Mouse (Mus musculus) limb, embryonic 10.5 days (tissue): ENCODE measurements around the gene Tac4. TPM values are rescaled to one million over a fixed set of nuclear protein-coding genes. Genes with fewer than 3 reads are reported as not detected.

ENCODE experiments used
- DNase-seq: peaks from one replicate; pipeline ENCODE4 v3.0.0-alpha.2; 2017; ENCODE audit warnings: low spot score
- H3K27ac ChIP-seq: fragments of 300-500 bp; sonication (generic); 2 replicates; pipeline ENCODE4 v1.5.1; 2016; ENCODE audit warnings: mild to moderate bottlenecking
- H3K27me3 ChIP-seq: fragments of 300-500 bp; sonication (generic); 2 replicates; pipeline ENCODE4 v1.6.1; 2016; ENCODE audit warnings: low read depth, mild to moderate bottlenecking; ENCODE audit not compliant: poor library complexity, severe bottlenecking
- H3K36me3 ChIP-seq: fragments of 300-500 bp; sonication (generic); 2 replicates; pipeline ENCODE4 v1.6.1; 2016; ENCODE audit warnings: mild to moderate bottlenecking, moderate library complexity
- H3K4me1 ChIP-seq: fragments of 300-500 bp; sonication (generic); 2 replicates; pipeline ENCODE4 v1.6.1; 2016
- H3K4me3 ChIP-seq: fragments of 300-500 bp; sonication (generic); 2 replicates; pipeline ENCODE4 v1.5.1; 2016; ENCODE audit warnings: mild to moderate bottlenecking, moderate library complexity
- H3K9me3 ChIP-seq: fragments of 300-500 bp; sonication (generic); replicated peaks from 2 replicates; pipeline ENCODE4 v1.6.1; 2016; ENCODE audit warnings: mild to moderate bottlenecking
- WGBS: fragments of 180-500 bp; shearing (Covaris S2); methylation state at CpG from one replicate; pipeline ENCODE4 v1.1.7; 2016; 5-methylcytosine and 5-hydroxymethylcytosine counted together
- polyA plus RNA-seq: library from polyadenylated mRNA; unstranded; fragments of >200 nt; fragmentation: Nextera tagmentation; extraction: Ambion mirVana; gene quantifications from 2 replicates; pipeline ENCODE4 v1.2.1, GENCODE M21; 2016

Tac4 gene
- polyA plus RNA-seq, 1 experiment from 2014 or later, result not detected

DNA sequence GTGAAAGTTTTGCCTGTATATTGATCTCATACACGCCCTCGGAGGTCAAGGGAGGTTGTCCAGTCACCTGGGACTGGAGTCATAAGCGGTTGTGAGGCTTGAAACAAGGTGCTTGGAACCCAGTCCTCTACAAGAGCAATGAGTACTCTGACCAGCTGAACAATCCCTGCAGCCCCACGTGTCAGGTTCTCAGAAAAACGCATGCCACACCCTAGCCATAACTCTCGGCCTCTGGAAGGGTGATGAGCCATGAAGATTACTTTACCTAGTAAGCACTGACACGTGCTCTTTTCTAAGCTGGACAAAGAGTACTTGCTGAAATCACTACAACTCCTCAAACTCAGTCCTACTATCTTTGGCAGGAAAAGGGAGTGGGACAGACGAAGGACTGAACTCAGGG is 46.2 kb downstream of the Tac4 start:
- Histone ChIP-seq H3K36me3 (peaks cover 48% of the 10 kb centered on the region), H3K4me1 (peaks cover 16% of the 10 kb centered on the region), H3K4me3 (no peak overlapping the region), H3K27ac (no peak overlapping the region), H3K9me3 (no peaks in the 10 kb centered on the region), H3K27me3 (no peaks in the 10 kb centered on the region)
- WGBS, result 90% methylated on average over 8 of the region's 8 CpGs
- DNase-seq, result no peak

DNA sequence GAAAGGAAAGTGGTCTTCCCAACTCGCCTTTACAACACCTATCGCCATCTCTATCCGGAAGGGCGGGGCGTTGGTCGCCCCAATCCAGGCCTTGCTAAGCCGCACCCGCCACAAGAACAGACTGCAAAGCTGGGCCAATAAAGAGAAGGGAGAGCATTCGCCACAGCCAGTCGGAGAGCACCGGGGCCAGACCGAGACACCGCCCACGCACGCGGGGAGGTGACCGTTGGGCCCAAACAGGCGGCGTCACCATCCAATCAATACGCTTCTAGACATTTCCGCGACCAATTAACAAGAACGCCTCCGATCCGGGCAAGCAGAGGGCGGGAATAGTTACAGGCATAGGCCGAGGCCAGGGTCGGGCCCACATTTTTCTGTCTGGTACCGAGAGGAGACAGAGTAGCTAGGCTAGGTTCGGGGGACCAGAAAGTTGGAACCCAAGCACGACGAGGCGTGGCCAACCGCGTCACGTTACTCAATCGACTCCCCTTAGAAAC is 48.2 kb downstream of the Tac4 start:
- H3K9me3 ChIP-seq, result no peaks in the 10 kb centered on the region
- H3K27me3 ChIP-seq, result no peaks in the 10 kb centered on the region
- DNase-seq, result peak; percentile 94
- WGBS, result under 1% methylated on average over 37 of the region's 37 CpGs
- H3K4me1 ChIP-seq, result peaks cover 16% of the 10 kb centered on the region
- H3K27ac ChIP-seq, result peak overlapping the region; percentile 98
- peaks cover 27% of the 10 kb centered on the region for H3K36me3 ChIP-seq
- H3K4me3 ChIP-seq, result peak overlapping the region; percentile 90

DNA sequence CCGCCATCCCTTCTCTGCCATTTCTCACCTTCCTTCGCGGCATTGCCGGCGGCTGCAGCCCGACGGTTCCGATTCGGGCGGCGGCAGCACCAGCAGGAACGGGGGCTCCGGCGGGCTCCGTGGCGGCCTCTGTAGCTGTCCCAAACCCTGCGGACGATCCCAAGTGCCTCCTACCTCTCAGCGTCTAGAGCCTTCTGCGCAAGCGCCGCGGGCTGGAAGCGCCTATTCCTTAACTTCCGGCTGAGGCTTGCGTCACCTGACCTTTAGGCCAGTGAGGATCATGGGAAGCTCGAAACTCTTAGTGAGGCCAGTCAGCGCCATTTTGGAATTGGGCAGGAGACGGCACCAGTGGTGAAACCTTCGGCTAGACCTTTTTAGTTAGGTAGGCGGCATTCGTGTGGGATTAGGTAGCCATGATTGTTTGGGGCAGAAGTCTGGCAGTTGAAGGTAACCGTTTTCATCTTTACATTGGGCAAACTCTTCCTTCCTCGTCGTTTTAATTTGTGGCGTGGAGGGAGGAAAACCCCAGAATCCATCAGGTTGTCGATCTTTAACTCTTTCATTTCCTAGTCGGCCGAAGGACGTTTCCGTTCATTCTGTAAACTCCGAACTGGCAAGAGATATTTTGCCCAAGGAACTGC is 48.8 kb downstream of the Tac4 start, which contains the start of gene Kat7:
TSS of gene Kat7 (minus strand) at position 240 of the 641 bp plus-strand sequence.
- peaks cover 22% of the 10 kb centered on the region for H3K36me3 ChIP-seq
- peak within 1 kb of the TSS; percentile 98 for H3K27ac ChIP-seq
- H3K4me3 ChIP-seq, result peak within 1 kb of the TSS; percentile 90
- WGBS, result under 1% methylated on average over 42 of the region's 42 CpGs
- H3K4me1 ChIP-seq, result peaks cover 16% of the 10 kb centered on the region
- peak; percentile 94 for DNase-seq
- H3K9me3 ChIP-seq, result no peaks in the 10 kb centered on the region
- H3K27me3 ChIP-seq, result no peaks in the 10 kb centered on the region

DNA sequence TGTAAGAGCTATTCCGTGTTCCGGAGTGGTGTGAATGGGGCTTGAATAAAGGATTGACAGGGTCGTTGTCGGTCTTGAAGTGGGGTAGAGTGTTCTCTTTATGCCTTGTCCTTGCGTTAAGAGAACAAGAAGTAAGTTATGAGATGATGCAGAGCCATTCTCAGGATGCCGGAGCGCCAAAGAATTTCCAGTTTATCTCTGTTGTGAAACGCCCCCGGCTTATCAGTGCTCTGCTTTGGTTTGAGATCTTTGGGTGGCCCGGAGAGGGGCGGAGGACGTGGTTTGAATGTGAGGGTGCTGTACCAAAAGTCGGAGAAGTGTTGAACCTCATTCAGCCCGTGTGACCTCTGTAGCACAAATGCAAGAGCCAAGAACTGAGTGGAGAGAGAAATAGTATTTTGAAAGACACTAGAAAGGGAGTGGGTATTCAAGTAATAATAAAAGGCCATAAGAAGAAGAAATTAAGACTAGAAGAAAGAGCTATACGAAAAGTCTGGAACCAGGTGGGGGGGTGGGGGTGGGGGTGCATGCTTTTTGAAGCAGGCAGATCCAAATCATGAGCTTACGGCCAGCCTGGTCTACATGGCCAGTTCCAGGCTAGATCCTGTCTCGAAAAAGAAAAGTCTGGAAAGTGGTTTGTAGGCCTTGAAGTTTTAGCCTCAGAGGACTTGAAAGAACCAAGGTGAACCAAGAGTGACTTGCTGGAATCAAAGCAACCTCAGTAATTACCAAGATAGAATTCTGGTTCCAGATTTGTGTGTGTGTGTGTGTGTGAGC is 49.5 kb downstream of the Tac4 start:
- no peaks in the 10 kb centered on the region for H3K9me3 ChIP-seq
- H3K36me3 ChIP-seq, result peaks cover 15% of the 10 kb centered on the region
- H3K27ac ChIP-seq, result peak overlapping the region; percentile 98
- DNase-seq, result no peak
- H3K4me3 ChIP-seq, result peak overlapping the region; percentile 90
- H3K4me1 ChIP-seq, result peaks cover 16% of the 10 kb centered on the region
- no peaks in the 10 kb centered on the region for H3K27me3 ChIP-seq
- 7% methylated on average over 17 of the region's 17 CpGs for WGBS

DNA sequence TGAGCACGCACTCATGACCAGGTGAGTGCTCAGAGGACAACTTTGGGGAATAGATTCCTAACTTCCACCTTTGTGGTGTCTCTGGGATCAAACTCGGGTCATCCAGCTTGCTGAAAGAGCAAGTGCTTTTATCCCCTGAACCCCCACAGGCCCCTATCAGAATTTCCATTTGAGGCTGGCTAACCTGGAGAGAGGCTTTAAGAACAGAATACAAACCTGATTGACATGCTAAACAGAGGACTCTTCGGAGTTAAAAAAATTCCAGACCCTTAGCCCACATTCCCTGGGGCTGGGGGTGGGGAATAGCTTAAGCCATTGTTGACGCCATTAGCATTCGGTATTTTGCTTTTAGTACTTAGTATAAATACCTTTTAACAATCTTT is 50.1 kb downstream of the Tac4 start:
- Histone ChIP-seq H3K27ac (no peak overlapping the region), H3K4me3 (peak overlapping the region; percentile 90), H3K36me3 (peaks cover 9% of the 10 kb centered on the region), H3K27me3 (no peaks in the 10 kb centered on the region), H3K4me1 (peaks cover 16% of the 10 kb centered on the region), H3K9me3 (no peaks in the 10 kb centered on the region)
- no peak for DNase-seq
- 34% methylated on average over 5 of the region's 5 CpGs for WGBS

DNA sequence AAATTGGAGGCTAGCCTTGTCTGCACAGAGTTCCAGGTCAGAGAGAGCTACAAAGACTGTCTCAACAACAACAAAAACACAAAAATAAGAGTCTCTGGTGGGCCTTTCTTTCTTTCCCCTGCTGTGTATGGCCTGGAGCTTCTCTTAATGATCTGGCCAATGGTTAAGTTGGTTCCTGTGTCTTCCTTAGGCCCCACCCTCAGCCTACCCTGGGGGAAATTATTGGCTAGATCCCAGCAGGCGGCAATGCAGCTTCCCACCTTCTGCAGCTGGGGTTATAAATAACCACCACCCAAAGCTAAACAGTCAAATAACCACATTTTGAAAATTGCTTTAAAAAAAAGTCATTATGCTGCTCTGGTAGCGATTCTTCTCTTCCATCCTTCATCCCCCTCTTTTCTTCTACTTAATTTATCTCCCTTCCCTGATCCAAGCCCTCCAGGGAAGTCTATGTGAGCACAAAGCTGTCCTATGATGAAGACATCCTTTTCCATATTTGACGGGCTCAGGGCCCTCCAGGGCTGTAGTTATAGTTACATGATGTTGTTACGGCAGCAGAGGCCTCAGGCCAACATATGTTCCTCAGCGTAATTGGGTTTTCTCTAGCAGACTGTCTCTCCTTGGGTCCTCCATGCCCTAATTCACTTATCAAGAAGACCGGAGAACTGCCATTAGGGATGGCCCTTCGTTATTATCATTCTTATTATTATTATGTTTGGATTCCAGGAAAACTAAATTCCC is 54.1 kb downstream of the Tac4 start:
- Histone ChIP-seq H3K4me1 (peaks cover 10% of the 10 kb centered on the region), H3K4me3 (no peak overlapping the region), H3K27ac (no peak overlapping the region), H3K9me3 (no peaks in the 10 kb centered on the region), H3K27me3 (no peaks in the 10 kb centered on the region), H3K36me3 (no peaks in the 10 kb centered on the region)
- WGBS, result 80% methylated on average over 7 of the region's 7 CpGs
- no peak for DNase-seq

DNA sequence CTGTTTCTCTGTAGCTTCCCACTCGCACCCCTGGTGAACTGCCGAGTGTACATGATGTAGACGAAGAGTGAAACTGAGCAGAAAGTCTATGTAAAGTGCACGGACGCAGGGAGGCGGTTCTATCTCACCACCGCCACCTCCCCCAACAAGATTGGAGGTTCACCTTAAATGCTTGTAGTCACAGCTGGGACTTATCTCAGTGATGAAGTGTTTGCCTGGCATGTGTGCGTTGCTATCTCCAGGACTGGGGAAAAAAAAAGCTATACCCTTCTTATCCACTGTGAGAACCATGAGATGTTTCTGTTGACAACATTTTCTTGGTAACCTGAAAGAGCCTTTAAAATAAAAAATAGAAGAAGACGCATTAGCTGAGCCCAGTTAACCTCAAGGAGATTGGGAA is 56.8 kb downstream of the Tac4 start:
- Histone ChIP-seq H3K27me3 (no peaks in the 10 kb centered on the region), H3K27ac (no peak overlapping the region), H3K9me3 (no peaks in the 10 kb centered on the region), H3K4me1 (no peaks in the 10 kb centered on the region), H3K4me3 (no peak overlapping the region), H3K36me3 (no peaks in the 10 kb centered on the region)
- no peak for DNase-seq
- 84% methylated on average over 9 of the region's 9 CpGs for WGBS

Other genes with a start within 250 kb of the Tac4 start
- gene Pdk2, start 220.2 kb upstream of the Tac4 start, polyA plus RNA-seq, result 9.8 and 21.2 TPM in 2 replicates
- gene Itga3, start 184.7 kb upstream of the Tac4 start, polyA plus RNA-seq, result 10.2 and 11.1 TPM in 2 replicates
- 6.9 and 9.5 TPM in 2 replicates for gene Dlx3, start 141.4 kb upstream of the Tac4 start, polyA plus RNA-seq
- gene Dlx4, start 115.3 kb upstream of the Tac4 start, polyA plus RNA-seq, result 0.85 and 1.9 TPM in 2 replicates
- gene Kat7, start 48.7 kb downstream of the Tac4 start, polyA plus RNA-seq, result 93.9 and 99.0 TPM in 2 replicates
- 12.8 and 15.0 TPM in 2 replicates for gene Fam117a, start 75.5 kb downstream of the Tac4 start, polyA plus RNA-seq
- gene Slc35b1, start 123.2 kb downstream of the Tac4 start, polyA plus RNA-seq, result 128 and 132 TPM in 2 replicates
- gene Spop, start 152.6 kb downstream of the Tac4 start, polyA plus RNA-seq, result 95.3 and 123 TPM in 2 replicates